Mouse (Mus musculus): ENCODE measurements at regions not wholly inside any gene's neighbourhood (a gene's known extent, or its start where the extent isn't known, plus 50 kb on each side); places are given as distances from the start of the nearest gene placed in this dataset.
A peak's percentile ranks its signal among the peaks of the same experiment; 100 is the strongest.

DNA sequence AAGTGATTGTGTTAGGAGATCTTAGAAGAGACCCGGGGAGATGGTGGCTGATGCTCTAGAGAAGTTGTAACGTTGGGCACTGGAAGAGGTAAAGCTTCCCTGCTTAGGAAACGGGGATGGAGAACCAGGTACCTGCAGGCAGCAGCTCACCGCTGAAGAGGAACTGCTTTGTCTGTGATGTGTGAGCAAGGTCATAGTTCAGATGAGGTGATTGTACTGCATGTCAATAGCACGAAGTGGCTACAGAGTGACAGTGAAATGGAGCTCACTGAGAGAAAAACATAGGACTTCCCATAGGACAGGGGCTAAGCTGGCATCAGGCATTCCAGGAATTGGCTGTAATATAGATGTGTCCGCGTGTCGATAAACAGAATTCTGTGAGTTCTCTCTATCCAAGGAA lies 205.1 kb upstream of the Tet2 start:
- no peak for DNase-seq (ENCODE audit: low spot score)

- no peak for DNase-seq (ENCODE audit: low spot score)
These were observed 205.7 kb upstream of the Tet2 start for GRCm38 (mm10) chr3:133750606-133751005.

- DNase-seq (ENCODE audit: low spot score) = no peak
These were observed 206.1 kb upstream of the Tet2 start for GRCm38 (mm10) chr3:133751011-133751410.

- DNase-seq (ENCODE audit: low spot score) = no peak
These were observed 206.6 kb upstream of the Tet2 start for GRCm38 (mm10) chr3:133751565-133751964.

DNA sequence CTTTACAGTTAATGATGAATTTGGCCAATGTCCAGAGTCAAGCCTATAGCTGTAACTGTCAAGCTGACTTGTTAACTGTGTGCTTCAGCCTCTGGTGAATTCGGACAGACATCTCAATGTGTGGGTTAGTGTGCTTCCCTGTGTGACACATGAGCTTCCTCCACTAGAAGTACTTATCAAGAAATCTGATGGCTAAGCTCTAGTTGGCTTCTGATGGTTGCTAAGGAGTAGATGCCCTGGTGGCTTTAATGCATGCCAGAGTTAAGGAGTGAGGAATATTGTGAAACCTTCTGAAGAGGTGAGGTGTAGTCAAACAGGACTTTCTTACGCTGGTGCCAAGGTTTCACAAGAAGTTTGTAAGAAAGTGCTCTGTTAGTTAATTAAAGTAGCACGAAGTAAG lies 208.1 kb upstream of the Tet2 start:
- no peak for DNase-seq (ENCODE audit: low spot score)

DNA sequence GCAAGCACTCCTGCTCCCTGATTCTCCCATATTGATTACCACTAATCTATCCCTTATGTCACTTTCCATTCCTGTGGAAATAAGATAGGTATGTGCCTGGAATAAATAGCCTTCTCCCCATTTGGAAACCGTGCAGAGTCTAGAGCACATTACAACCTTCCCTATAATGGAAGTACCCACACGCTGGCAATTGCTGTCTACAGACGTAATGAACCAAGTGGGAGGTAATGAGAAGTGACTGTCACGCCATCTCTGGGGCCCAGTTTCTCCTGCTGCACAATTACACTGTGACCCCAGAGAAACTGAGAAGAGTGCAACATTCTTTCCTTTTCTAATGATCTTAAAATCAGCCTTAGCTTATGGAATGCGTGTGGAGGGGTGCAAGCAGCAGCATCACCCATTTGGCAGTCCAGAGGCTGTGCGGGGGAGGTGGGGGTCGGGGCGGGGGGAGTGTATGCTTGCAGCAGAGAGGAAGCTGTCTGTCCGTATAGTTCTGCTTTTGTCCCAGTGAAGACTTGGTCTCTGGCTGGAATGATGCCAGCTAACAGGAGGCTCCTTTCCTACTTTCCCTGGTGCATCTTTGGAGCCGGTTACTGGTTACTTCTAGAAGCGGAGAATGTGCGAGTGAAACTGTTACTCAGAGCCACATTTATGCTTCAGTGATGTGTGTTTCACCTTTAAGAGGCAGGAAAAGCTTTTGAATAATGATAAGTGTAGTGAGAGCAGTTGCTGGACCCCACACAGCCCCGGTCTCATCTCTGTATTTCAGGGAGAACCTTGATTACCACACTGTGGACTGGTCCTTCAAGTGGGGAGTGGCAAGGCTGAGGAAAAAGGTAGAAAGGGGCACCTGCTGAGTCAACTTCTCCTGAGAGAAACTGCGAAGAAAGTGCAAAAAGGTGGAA lies 209.3 kb upstream of the Tet2 start:
- DNase-seq (ENCODE audit: low spot score) = no peak

GRCm38 (mm10) chr3:133754911-133755259 lies 209.9 kb upstream of the Tet2 start:
- peak; percentile 10 for DNase-seq (ENCODE audit: low spot score)

DNA sequence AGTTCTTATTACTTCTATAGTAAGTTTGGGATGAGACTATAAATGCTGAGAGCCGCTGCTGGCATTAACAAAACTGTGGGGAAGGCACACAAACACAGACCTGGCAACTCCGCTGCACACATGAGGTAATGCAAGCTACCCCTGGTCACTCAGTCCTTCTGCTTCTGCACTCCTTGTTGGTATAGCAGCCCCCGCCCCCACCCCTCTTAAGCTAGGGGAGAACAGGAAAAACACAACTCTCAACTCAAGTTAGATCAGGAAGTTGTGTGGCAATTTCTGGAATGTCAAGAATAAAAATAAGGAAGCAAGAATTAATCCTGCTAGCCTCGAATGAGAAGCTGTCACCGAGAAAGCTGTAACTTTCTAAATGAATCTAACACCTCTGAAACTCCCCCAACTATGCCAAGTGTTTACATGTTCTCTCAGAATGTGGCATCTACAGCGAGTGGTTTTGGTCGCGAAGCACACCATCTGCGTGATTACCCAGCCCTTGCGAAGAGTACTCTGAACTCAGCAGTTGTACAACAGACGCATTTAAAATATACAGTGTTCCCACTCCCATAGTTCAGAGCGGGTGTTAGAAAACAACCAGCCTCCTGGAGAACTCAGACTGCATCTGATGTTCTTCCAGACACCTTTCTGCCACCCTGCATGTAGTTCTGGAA lies 212.9 kb upstream of the Tet2 start:
- no peak for DNase-seq (ENCODE audit: low spot score)

DNA sequence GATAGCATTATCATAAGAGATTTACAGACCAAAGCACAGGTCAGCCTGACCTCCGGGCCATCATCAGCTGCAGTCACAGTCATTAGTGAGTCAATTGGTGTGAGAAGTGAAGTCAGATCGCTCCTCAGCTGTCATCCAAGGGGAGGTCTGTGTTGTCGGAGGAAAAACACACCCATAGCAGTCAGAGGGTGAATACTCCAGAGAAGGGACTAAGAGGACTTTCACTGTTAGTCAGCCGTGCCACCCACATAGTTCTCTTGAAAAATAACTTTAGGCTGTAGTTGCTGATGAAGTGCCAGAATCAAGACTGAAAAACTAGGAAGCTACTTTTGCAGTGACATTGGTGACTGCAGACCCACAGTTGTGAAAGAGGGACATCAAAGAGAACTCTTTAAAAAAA lies 213.5 kb upstream of the Tet2 start:
- no peak for DNase-seq (ENCODE audit: low spot score)

DNA sequence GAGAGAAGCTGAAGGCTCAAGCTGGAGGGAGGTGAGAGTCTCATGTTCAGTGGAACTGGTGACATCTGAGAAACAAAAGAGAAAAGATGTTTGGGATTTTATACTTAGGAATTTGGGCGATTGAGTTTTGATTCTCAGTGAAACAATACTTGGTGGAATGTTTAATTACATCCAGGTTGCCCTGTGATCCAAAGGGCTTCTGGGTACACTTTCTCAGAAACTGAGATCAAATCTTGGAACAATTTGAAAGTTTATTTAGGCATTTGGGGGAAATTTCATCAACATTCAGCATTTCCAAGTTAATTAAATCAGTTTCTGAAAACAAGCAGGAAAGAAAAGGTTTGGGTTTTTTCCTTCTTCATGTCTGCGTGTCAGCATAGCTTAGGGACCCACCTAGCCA lies 214.7 kb upstream of the Tet2 start:
- no peak for DNase-seq (ENCODE audit: low spot score)

GRCm38 (mm10) chr3:133760221-133760620 lies 215.3 kb upstream of the Tet2 start:
- DNase-seq (ENCODE audit: low spot score) = no peak

DNA sequence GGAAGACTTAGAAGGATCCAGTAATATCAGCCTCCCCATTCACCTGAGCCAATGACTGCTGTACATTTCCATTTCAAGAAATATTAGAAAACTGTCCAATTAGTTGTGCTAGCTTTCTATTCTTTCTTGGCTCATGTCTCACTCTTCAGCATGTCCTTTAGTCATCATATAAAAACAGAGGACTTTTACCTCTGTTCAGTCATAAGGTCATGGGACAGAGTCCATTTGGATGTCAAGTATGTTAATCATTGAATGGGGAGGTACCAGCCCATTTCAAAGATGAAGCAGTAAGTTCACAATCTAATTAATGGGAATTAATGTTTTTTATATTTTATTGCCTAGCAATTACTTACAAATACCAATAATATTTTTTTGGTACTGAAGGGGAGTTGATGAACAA lies 218.8 kb upstream of the Tet2 start:
- no peak for DNase-seq (ENCODE audit: low spot score)

DNA sequence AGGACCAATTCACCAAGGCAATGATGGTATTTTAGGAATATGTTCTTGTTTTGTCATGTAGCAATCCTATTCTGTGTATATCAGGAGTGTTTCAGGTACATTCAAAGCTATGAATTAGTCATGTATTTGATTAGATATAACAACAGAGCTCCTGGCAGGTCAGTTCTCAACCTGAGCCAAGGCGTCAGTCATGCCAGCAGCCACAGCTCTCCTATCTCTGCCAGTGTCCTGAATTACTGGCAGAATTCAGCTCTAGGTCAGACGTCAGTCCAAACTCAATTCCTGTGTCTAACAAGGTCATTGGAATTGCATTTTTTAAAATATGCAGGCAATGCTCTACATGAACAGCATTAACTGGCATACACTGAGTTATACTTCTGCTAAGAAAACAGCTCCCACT lies 228.6 kb upstream of the Tet2 start:
- DNase-seq (ENCODE audit: low spot score) = no peak

DNA sequence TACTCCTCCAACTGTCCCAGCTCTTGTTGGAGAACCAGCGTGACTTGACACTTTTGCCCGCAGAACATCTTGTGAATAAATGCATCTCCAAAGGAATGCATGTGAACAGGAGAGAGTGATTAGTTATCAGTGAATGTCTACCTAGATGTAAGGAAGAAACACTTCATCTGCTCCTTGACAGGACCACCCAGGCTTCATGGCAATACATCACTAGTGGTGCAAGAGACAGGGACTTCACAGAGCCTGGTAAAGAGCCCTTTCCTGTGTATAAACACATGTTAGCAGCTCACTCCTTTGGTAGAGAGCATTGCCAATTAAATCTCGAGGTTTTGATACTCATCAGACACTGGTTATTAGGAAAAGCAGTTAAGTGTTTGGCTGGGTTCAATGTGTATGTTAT lies 229.3 kb upstream of the Tet2 start:
- DNase-seq (ENCODE audit: low spot score) = no peak

DNA sequence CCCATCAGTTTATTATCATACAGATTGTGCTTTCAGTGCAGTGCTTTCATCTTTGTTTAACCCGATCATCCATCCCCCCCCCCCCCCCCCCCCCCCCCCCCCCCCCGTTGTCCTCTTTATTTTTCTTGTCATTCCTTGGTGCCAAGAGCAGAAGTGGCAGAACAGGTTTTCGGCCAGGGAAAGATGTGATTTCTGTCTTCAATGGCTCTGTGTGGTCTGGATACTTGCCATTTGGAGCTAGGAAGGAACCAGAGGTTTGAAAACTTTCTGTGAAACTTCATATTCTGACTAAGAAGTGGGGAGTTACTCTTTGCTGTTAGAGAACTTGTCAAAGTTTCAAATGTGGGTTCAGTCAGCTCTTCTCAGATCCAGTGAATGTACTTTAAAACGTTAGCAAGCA lies 231.1 kb upstream of the Tet2 start:
- DNase-seq (ENCODE audit: low spot score) = no peak

- DNase-seq (ENCODE audit: low spot score) = no peak
These were observed 234.3 kb upstream of the Tet2 start for GRCm38 (mm10) chr3:133779161-133779789.

DNA sequence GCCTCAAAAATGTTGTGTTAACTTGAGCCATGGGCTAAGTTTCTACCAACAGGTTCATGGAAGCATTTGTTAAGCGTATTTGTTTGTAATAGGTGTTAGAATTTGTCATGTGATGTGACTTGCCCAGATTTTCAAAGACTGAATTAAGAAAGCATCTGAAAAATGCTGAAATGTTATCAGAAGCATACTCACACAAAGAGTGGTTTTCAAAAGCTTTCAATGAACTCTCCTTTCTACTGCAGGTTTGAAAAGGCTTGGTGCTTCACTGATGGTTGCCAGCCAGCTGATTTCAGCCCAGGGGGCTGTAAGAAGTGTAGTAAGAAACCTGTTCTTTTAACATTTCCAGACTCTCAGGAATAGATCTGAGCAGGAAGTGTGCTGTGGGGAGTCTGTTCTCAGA lies 238.1 kb upstream of the Tet2 start:
- DNase-seq (ENCODE audit: low spot score) = no peak

GRCm38 (mm10) chr3:133791361-133791760 lies 246.4 kb upstream of the Tet2 start:
- no peak for DNase-seq (ENCODE audit: low spot score)

GRCm38 (mm10) chr3:133809007-133809552 lies 264.1 kb upstream of the Tet2 start:
- DNase-seq (ENCODE audit: low spot score) = no peak

- DNase-seq (ENCODE audit: low spot score) = no peak
These were observed 274.2 kb upstream of the Tet2 start for GRCm38 (mm10) chr3:133818966-133819700.

DNA sequence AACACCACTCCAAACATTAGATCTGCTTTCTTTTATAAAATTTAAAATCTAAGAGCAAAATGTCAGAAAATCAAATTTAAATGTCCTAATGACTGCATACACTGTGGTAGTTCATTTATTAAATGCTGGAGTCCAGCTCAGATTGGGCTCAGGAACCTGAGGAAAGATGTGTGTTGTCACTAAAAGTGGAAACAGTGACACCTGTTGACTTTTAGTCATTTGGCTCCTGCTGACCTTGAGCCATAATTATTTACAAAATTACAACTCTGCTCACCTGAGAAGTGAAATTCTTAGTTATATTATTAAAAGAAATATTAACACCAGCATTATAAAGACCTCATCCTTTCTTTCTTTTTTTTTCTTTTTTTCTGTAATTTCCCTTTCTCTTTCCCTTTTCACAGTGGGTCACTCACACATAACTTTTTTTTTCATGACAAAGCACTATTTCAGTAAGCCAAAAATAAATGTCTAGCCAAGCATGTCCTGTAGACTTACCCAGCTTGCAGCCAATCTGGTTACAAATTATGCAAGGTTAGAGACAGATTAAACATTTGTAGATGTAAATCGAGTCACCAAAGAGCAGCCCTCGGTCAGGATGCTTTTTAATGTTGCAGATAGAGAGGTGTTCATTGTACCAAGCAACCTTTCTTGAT lies 288.9 kb upstream of the Tet2 start:
- DNase-seq (ENCODE audit: low spot score) = no peak

Data from thymus, postnatal 0 days (tissue).